Mouse (Mus musculus) stomach, postnatal 0 days (tissue): ENCODE data around the gene Amh. TPM values are rescaled to one million over a fixed set of nuclear protein-coding genes. Genes with fewer than 3 reads are reported as not detected.
A peak's percentile ranks its signal among the peaks of the same experiment; 100 is the strongest.

Experiments
- ATAC-seq: fragments of 200-750 bp; cut with Nextera tagmentation; 2 replicates; pipeline ENCODE4 v1.8.0; 2017; ENCODE audit not compliant: low FRiP score, low TSS enrichment
- DNase-seq: peaks from one replicate; pipeline ENCODE4 v3.0.0-alpha.2; 2016; ENCODE audit warnings: low spot score
- H3K27ac ChIP-seq: fragments of 300-500 bp; sonication (generic); replicated peaks from 2 replicates; pipeline ENCODE4 v1.5.1; 2014; ENCODE audit warnings: mild to moderate bottlenecking, control low read depth
- H3K27me3 ChIP-seq: fragments of 300-500 bp; sonication (generic); 2 replicates; pipeline ENCODE4 v1.6.1; 2014; ENCODE audit warnings: low read length; ENCODE audit not compliant: control insufficient read depth, insufficient read depth
- H3K36me3 ChIP-seq: fragments of 300-500 bp; sonication (generic); 2 replicates; pipeline ENCODE4 v1.6.1; 2014; ENCODE audit warnings: low read length, mixed read lengths; ENCODE audit not compliant: control insufficient read depth, insufficient read depth
- H3K4me1 ChIP-seq: fragments of 300-500 bp; sonication (generic); replicated peaks from 2 replicates; pipeline ENCODE4 v1.6.1; 2014; ENCODE audit warnings: antibody characterized with exemption; ENCODE audit not compliant: control insufficient read depth, insufficient read depth
- H3K4me2 ChIP-seq: fragments of 300-500 bp; sonication (generic); replicated peaks from 2 replicates; pipeline ENCODE4 v1.6.1; 2014; ENCODE audit warnings: low read depth, mild to moderate bottlenecking, control low read depth, moderate library complexity
- H3K4me3 ChIP-seq: fragments of 300-500 bp; sonication (generic); 2 replicates; pipeline ENCODE4 v1.5.1; 2014; ENCODE audit warnings: low read depth, low read length, control low read depth
- H3K9ac ChIP-seq: fragments of 300-500 bp; sonication (generic); 2 replicates; pipeline ENCODE4 v1.6.1; 2014; ENCODE audit warnings: mild to moderate bottlenecking, low read length, control low read depth, mixed read lengths
- H3K9me3 ChIP-seq: fragments of 300-500 bp; sonication (generic); 2 replicates; pipeline ENCODE4 v1.6.1; 2016; ENCODE audit warnings: low read length; ENCODE audit not compliant: control insufficient read depth
- CTCF ChIP-seq: IDR thresholded peaks from 2 replicates; pipeline ENCODE4 v1.5.1; 2016; ENCODE audit warnings: antibody characterized with exemption, low read depth, mild to moderate bottlenecking, moderate library complexity
- EP300 ChIP-seq: optimal IDR thresholded peaks from 2 replicates; pipeline ENCODE3; 2016; ENCODE audit warnings: antibody characterized with exemption
- WGBS: fragments of 180-500 bp; shearing (Covaris S2); extraction: QIAGEN DNeasy Blood & Tissue Kit; methylation state at CpG from one replicate; pipeline ENCODE4 v1.1.7; 2014; 5-methylcytosine and 5-hydroxymethylcytosine counted together
- polyA plus RNA-seq: library from polyadenylated mRNA; unstranded; fragments of >200 nt; fragmentation: Nextera tagmentation; extraction: Ambion mirVana; gene quantifications from 2 replicates; pipeline ENCODE4 v1.2.1, GENCODE M21; 2015

Gene Amh
- polyA plus RNA-seq, 1 experiment from 2014 or later: 6.8 TPM

DNA sequence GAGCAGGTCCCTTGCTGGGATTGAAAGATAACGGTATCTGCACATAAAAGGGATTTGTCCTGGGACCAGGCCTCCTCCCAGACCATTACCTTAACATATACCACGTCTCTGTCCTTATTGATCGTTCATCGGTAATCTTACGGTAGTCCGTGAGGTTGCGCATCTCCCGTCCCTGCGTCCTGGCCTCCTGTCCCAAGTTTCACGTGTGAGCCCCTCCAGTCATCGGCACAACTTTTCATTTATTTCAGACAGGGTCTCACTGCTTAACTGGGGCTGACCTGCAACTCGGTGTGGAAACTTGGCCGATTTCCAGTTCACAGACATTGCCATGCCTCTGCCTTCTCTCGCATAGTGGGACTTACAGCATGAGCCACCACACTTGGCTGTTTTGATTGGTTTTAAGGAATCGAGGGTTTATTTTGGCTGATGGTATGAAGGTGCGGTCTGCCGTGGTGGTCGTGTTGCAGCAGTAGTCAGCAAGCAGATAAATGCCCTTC, 5.9 kb upstream of the Amh start:
- Histone ChIP-seq H3K36me3 (peaks cover 36% of the 10 kb centered on the region), H3K4me3 (peak overlapping the region; percentile 84), H3K4me2 (peak overlapping the region; percentile 74), H3K27ac (peak overlapping the region; percentile 98), H3K4me1 (peaks cover 6% of the 10 kb centered on the region), H3K9ac (peak overlapping the region; percentile 97), H3K27me3 (no peaks in the 10 kb centered on the region), H3K9me3 (no peaks in the 10 kb centered on the region)
- no peak for DNase-seq
- ATAC-seq: no peak
- no peak for TF ChIP-seq EP300
- no peak for TF ChIP-seq CTCF
- WGBS: 0% methylated on average over 18 of the region's 18 CpGs

GRCm38 (mm10) chr10:80802204-80802912, 2.7 kb upstream of the Amh start:
- Histone ChIP-seq H3K4me2 (no peak overlapping the region), H3K9ac (no peak overlapping the region), H3K27me3 (no peaks in the 10 kb centered on the region), H3K4me1 (0 out of 2 replicates have a peak, but pooled peaks cover 2% of the 10 kb centered on the region), H3K9me3 (no peaks in the 10 kb centered on the region), H3K36me3 (peaks cover 30% of the 10 kb centered on the region), H3K27ac (no peak overlapping the region), H3K4me3 (no peak overlapping the region)
- 82% methylated on average over 10 of the region's 10 CpGs for WGBS
- ATAC-seq (no peak), DNase-seq (no peak)
- TF ChIP-seq EP300: no peak
- no peak for TF ChIP-seq CTCF

- H3K27me3 ChIP-seq: no peaks in the 10 kb centered on the region
- no peak overlapping the region for H3K4me2 ChIP-seq
- no peak for TF ChIP-seq CTCF
- no peak for TF ChIP-seq EP300
- H3K4me3 ChIP-seq: no peak overlapping the region
- 79% methylated on average over 3 of the region's 3 CpGs for WGBS
- no peak overlapping the region for H3K27ac ChIP-seq
- H3K36me3 ChIP-seq: peaks cover 30% of the 10 kb centered on the region
- 0 out of 2 replicates have a peak, but pooled peaks cover 2% of the 10 kb centered on the region for H3K4me1 ChIP-seq
- peak; percentile 14 for DNase-seq
- ATAC-seq: no peak
- no peak overlapping the region for H3K9ac ChIP-seq
- H3K9me3 ChIP-seq: no peaks in the 10 kb centered on the region
These were observed 2.0 kb upstream of the Amh start for GRCm38 (mm10) chr10:80802996-80803395.

DNA sequence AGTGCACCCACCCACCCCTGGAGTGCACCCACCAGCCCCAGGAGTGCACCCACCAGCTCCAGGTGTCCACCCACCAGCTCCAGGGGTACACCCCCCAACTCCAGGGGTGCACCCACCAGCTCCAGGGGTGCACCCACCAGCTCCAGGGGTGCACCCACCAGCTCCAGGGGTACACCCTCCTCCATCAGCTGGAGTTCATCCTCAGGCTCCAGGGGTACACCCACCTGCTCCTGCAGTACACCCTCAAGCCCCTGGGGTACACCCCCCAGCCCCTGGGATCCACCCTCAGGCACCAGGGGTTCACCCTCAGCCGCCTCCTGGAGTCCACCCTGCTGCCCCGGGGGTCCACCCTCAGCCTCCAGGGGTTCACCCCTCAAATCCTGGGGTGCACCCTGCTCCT, 703 bp upstream of the Amh start:
- 0 out of 2 replicates have a peak, but pooled peaks cover 2% of the 10 kb centered on the region for H3K4me1 ChIP-seq
- H3K36me3 ChIP-seq: peaks cover 30% of the 10 kb centered on the region

GRCm38 (mm10) chr10:80805322-80805721, 279 bp downstream of the Amh start:
- no peak overlapping the region for H3K9ac ChIP-seq
- 65% methylated on average over 3 of the region's 5 CpGs for WGBS

More for the DNA sequence above, 703 bp upstream of the Amh start:
- H3K4me3 ChIP-seq: no peak overlapping the region
- H3K27ac ChIP-seq: no peak overlapping the region
- no peak for DNase-seq
- H3K9me3 ChIP-seq: no peaks in the 10 kb centered on the region
- TF ChIP-seq CTCF: no peak
- TF ChIP-seq EP300: no peak
- H3K27me3 ChIP-seq: no peaks in the 10 kb centered on the region
- ATAC-seq: no peak
- no peak overlapping the region for H3K9ac ChIP-seq
- H3K4me2 ChIP-seq: no peak overlapping the region
- 100% methylated on average over 2 of the region's 2 CpGs for WGBS

GRCm38 (mm10) chr10:80805925-80806324, 882 bp downstream of the Amh start:
- ATAC-seq (peak; percentile 69), DNase-seq (peak; percentile 91)
- Histone ChIP-seq H3K27ac (no peak overlapping the region), H3K4me2 (no peak overlapping the region), H3K36me3 (peaks cover 30% of the 10 kb centered on the region), H3K27me3 (no peaks in the 10 kb centered on the region), H3K9ac (no peak overlapping the region), H3K4me1 (no peaks in the 10 kb centered on the region), H3K4me3 (no peak overlapping the region), H3K9me3 (no peaks in the 10 kb centered on the region)
- TF ChIP-seq EP300 (no peak), CTCF (peak; percentile 84)
- WGBS: 13% methylated on average over 3 of the region's 3 CpGs

More at GRCm38 (mm10) chr10:80805322-80805721, 279 bp downstream of the Amh start:
- TF ChIP-seq EP300 (no peak), CTCF (no peak)
- H3K9me3 ChIP-seq: no peaks in the 10 kb centered on the region
- H3K27ac ChIP-seq: no peak overlapping the region
- peak; percentile 13 for DNase-seq
- no peaks in the 10 kb centered on the region for H3K4me1 ChIP-seq
- H3K4me2 ChIP-seq: no peak overlapping the region
- no peak overlapping the region for H3K4me3 ChIP-seq
- H3K36me3 ChIP-seq: peaks cover 30% of the 10 kb centered on the region
- no peak for ATAC-seq
- H3K27me3 ChIP-seq: no peaks in the 10 kb centered on the region
